Mouse (Mus musculus) bone marrow, adult 2 months (tissue): Measurements from ENCODE around the gene Xylb.

ENCODE experiments used
- CTCF ChIP-seq: fragments of 200-500 bp; IDR thresholded peaks from 2 replicates; pipeline ENCODE4 v1.5.1; 2011; ENCODE audit warnings: low read length, control low read depth; ENCODE audit not compliant: control insufficient read depth, insufficient read depth
- POLR2A ChIP-seq: fragments of 200-500 bp; IDR thresholded peaks from 2 replicates; pipeline ENCODE4 v1.6.1; 2011; ENCODE audit warnings: low read depth, mild to moderate bottlenecking, control low read depth, low read length, borderline replicate concordance; ENCODE audit not compliant: control insufficient read depth

DNA sequence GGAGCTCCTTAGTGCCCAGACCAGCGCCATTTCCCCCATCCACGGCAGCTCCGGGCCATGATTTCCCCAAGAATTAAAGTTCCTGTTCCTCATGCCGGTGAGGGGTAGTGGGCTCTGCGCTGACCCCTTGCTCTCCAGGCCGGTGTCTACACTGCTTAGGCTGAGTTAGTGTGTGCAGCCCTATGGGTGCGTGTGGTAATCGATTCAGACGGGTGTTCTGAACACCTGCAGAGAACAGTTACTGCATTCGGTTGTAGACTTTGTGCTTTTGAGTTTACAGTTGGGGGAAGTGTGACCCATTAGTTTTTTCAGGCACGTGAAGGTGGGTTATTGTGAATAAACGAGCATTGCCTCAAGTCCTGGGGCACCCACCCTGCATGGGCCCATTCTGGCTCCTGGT lies 80.9 kb downstream of the Xylb start:
- TF ChIP-seq CTCF (no peak), POLR2A (no peak)
